Mouse (Mus musculus) C2C12 (cell line): ENCODE results near the gene Krt4.

Source experiments
- CEBPB ChIP-seq: IDR thresholded peaks from one replicate; pipeline ENCODE4 v1.6.1; 2011; ENCODE audit warnings: low read depth, mild to moderate bottlenecking, control low read depth, moderate library complexity
- CTCF ChIP-seq: IDR thresholded peaks from one replicate; pipeline ENCODE4 v1.5.1; 2011; ENCODE audit not compliant: control insufficient read depth, insufficient read depth, insufficient read length
- MAX ChIP-seq: IDR thresholded peaks from one replicate; pipeline ENCODE4 v1.6.1; 2011; ENCODE audit warnings: mild to moderate bottlenecking, control low read depth
- MYOD1 ChIP-seq: IDR thresholded peaks from one replicate; pipeline ENCODE4 v1.6.1; 2011; ENCODE audit warnings: low read depth; ENCODE audit not compliant: control insufficient read depth, insufficient read length
- MYOG ChIP-seq: IDR thresholded peaks from one replicate; pipeline ENCODE4 v1.6.1; 2011; ENCODE audit not compliant: control insufficient read depth, insufficient read length; ENCODE audit errors: extremely low read depth
- USF1 ChIP-seq: IDR thresholded peaks from one replicate; pipeline ENCODE4 v1.6.1; 2011; ENCODE audit warnings: low read depth, mild to moderate bottlenecking, control low read depth, moderate library complexity

- no peak for TF ChIP-seq MYOD1
- TF ChIP-seq MAX = no peak
- TF ChIP-seq CTCF = no peak
- TF ChIP-seq MYOG = no peak
- TF ChIP-seq CEBPB = no peak
- TF ChIP-seq USF1 = no peak
Observed at GRCm38 (mm10) chr15:101929666-101930065, 5.1 kb upstream of the Krt4 start.
